Mouse (Mus musculus): Measurements from ENCODE around the gene Trp53.

The Trp53 gene

DNA sequence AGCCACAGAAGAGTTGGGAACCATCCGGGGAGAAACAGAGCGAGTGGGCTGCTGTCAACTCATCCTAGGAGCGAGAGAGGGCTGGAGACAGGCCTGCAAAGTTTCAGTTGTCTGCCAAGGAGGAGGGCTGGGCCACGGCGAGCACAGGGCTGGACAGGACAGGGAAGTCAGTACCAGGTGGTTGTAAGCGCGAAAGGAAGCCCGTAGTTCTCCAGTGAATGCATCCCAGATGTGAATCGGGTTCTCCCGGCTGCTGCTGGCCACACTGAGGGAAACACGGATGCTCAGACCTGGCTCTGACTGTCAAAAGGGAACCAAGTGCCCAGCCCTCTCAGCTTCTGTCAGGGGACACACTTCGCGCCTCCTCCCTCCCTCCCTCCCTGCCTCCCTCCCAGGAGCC lies 16.8 kb upstream of the Trp53 start:
- DNase-seq = no peak

GRCm38 (mm10) chr11:69564391-69564790 lies 15.8 kb upstream of the Trp53 start:
- DNase-seq = no peak

GRCm38 (mm10) chr11:69565131-69565530 lies 15.0 kb upstream of the Trp53 start:
- no peak for DNase-seq

GRCm38 (mm10) chr11:69575220-69575619 lies 4.9 kb upstream of the Trp53 start:
- peak; percentile 34 for DNase-seq

GRCm38 (mm10) chr11:69576307-69576706 lies 3.9 kb upstream of the Trp53 start:
- DNase-seq = no peak

DNA sequence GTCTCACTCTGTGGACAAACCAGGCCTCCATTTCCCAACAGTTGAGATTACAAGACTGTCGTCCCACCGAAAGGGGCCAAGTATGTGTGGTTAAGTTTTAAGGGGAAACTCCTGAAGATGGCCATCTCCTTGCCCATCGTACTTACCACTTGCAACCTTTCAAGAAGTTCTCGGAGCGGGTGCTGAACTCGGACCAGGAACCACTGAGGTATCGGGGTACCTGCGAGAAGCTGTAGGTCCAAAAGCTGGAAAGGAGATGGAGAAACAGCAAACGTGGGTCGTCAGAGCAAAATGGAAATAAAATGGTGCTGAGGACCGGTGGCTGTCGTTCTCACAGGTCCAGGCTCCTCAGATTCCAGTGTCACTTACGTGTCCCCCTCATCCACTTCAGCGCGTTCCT lies 1.9 kb upstream of the Trp53 start:
- no peak for DNase-seq

DNA sequence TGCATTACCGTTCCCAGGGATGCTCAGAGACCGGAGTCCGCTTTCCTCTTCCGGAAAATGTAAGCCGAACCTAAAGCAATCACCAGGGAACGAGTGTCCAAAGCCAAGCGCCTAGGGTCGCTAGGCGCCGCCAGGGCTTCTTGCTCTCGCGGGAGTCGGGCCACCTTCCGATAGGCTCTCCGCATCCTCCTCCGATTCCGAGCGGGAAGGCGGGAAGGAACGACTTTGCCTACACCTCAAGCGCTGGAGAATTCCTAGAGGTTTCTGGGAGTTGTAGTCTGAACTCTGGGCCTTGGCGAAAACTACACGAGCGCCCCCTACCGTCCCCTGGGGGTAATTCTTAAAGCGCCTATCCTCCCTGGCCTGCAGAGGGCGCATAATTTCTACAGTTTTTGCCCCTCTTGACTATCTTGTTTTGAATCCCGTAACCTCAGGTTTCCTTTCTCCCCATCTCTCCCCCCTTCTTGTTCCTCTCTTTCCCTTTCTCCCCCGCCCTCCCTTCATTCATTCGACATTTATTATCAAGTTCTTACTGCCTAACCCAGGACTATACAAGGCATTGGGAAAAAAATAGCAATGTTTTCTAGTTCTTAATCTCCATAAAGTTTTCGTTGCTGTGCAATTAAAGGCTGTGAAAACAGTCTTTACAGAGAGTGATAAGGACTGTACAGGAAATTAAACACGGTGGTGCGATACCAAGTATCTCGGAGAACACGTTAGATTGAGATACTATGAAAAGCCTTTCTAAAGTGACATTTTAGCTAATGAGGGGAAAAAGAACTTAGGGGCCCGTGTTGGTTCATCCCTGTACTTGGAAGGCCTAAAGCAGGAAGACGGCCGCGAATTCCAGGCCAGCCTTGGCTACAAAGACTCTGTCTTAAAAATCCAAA lies 786 bp upstream of the Trp53 start:
- peak; percentile 98 for DNase-seq

DNA sequence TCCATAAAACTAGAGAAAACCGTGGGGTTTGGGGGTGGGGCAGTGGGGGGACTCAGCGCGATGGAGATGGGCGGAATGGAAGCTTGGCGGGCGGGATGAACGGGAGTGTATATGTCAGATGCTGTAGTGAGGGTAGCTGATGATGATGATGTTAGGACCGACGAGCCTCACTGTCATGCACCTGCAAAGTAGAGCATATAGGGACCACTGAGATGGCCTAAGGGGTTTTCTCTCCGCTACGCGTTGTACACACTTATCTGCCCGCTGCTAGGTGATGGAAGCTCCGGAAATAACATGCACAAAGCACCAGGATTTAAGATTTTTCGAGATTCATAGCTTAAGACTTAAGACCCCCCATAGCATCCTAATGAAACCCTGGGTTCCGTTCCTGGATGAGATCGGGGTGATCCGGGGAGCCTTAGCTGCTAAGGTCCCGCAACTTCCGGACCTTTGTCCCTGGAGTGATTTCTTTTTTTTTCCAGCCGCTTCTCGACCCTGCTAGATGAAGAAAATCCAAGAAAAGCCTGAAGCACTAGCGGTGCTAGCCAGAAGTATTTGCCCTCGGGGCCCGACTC lies 500 bp downstream of the Trp53 start:
- no peak for DNase-seq

DNA sequence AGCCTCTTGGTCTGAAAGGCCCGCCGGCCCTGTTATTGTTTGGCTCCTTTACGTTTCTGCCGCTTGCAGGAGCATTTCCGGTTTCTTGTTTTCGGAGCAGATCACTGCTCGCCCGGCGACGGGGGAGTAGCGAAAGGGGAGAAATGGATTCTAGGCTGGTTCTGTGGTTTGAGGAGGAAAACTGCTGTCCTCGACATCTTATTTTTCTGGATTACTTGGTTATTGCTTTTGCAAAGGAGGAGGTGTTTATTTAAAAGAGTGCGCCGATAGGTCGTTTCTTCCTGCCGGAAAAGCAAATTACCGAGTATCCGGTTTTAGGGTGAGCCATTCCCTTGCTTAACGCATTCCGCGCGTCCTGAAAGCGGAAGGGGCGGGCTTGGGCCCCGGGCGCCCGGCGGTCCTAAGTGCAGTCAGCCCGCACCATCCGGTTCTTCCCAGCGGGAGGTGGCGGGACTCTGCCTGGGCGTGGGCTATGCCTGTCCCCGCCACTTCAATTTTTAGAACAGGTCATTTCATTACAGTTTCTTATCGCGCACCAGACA lies 1.1 kb downstream of the Trp53 start:
- DNase-seq = peak; percentile 90

GRCm38 (mm10) chr11:69581814-69582213 lies 1.7 kb downstream of the Trp53 start:
- DNase-seq = no peak

DNA sequence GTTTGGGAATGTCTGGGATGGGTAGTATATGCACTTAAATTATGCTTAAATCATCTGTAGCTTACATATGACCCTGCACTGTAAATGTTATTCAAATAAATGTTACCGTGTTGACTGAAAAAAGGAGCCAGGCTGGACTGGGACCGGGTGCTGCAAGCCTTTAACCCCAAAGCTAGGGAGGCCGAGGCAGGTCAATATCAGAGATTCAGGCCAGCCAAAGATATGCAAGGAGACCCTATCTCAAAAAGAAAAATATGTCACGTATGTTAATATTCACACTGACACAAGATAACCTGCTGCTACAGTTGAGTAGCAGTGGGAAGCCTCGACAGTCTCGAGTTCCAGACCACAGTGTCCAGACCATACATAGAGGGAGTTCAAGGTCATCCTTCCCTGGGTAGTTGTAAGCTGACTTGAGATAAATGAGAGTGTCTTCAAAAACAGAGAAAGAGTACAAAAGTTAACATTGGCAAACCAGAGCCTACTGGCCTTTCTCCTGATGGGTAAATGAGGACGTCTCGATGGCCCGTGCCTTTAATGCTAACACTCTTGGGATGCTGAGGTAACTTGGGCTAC lies 2.2 kb downstream of the Trp53 start:
- DNase-seq = no peak

DNA sequence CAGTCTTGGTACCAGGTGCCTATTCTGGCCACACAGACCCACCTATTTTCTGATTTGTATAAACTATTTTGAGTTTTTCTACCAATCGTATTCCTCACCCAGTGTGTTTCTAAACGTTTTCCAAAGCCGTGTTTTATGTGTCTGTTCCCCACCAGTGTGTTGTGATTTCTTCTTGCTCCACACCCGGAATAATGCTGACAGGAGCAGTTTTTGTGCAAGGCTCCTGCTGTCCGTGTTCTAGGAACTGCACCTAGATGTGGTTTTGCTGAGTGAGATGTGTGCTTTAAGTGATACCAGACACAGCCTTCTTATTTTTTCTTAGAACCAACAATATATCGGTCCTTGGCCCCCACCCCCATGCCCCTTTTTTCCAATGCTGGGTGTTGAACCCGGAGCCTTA lies 3.8 kb downstream of the Trp53 start:
- no peak for DNase-seq

DNA sequence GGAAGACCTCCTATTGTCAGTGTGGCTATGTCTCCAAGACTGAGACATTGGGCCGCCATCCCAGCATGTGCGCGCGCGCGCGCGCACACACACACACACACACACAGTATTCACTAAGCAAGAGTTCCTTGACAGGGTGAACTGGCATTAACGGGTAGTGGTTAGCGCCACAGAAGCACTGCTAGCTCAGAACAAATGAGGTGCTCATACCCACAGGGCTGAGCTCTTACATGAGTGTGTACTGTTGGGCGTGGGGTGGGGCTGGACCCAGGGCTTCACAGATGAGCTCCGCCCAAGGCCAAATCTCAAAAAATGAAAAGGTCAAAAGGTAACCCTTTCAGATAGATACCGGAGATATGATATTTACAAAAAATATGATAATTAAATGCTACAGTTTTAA lies 4.8 kb downstream of the Trp53 start:
- DNase-seq = no peak

- DNase-seq = no peak
Measured at GRCm38 (mm10) chr11:69585718-69586325, 5.7 kb downstream of the Trp53 start.

DNA sequence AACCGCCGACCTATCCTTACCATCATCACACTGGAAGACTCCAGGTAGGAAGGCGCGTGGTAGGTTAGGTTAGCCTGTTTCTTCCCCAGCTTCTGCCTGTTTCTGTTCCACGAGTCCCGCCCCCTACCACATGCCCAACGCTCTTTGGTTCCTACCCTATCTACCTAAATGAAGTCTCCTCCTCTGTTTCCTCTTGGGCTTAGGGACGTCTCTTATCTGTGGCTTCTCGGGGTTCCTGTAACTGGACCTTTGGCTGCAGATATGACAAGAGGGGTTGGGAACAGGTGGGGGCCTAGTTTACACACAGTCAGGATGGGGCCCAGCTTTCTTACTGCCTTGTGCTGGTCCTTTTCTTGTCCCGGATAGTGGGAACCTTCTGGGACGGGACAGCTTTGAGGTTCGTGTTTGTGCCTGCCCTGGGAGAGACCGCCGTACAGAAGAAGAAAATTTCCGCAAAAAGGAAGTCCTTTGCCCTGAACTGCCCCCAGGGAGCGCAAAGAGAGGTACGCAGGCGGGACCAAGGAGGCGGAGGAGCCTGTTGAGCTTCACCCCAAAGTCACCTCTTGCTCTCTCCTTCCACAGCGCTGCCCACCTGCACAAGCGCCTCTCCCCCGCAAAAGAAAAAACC lies 9.2 kb downstream of the Trp53 start:
- DNase-seq = no peak

DNA sequence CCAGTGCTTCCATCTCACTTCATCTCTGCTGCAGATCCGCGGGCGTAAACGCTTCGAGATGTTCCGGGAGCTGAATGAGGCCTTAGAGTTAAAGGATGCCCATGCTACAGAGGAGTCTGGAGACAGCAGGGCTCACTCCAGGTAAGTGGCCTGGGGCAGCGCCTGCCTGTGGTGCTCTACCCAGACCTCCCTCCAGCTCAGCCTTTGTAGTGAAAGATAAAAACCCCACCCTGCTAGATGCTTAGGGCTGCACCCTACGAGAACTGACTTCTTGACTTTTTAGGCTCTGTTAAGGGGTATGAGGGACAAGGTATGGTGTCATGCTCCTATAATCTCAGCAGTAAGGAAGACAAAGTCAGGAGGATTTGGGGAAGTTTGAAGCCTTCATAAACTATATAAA lies 10.5 kb downstream of the Trp53 start:
- no peak for DNase-seq

DNA sequence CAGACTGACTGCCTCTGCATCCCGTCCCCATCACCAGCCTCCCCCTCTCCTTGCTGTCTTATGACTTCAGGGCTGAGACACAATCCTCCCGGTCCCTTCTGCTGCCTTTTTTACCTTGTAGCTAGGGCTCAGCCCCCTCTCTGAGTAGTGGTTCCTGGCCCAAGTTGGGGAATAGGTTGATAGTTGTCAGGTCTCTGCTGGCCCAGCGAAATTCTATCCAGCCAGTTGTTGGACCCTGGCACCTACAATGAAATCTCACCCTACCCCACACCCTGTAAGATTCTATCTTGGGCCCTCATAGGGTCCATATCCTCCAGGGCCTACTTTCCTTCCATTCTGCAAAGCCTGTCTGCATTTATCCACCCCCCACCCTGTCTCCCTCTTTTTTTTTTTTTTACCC lies 11.3 kb downstream of the Trp53 start:
- DNase-seq = no peak

DNA sequence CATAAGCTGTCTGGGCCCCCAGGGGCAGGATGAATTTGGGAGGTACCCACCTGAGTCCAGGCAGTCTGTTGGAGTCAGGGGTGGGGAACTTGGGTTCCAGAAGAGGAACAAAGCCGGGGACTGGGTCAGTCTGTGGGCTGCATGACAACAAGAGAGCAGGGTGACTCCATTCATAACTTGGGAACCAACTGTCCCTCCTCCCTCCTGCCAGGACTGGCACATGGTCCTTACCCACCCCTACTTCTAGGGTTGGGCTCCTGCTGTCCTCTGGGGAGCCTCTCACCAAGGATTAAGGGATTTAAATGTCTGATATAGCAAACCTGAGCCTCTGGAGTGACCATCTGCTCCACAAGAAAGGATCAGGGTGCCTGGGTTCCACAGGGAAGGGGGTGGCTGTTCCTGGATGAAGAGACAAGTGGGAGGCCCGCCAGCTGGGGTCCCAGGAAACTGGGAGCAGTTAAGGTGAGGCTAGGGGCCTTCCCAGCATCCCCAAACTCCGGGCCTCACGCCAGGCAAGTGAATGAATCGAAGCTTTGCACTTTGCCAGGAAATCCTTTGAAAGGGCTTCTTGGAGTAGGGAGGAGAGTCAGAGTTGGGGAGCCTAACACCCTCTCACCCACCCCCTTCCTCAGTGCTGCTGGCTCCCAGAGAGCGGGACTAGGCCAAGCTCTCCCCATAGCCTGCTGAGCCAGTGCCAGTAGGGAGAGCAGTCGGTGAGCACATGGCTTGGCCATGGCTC lies 11.9 kb downstream of the Trp53 start:
- no peak for DNase-seq

GRCm38 (mm10) chr11:69592799-69593198 lies 12.6 kb downstream of the Trp53 start:
- DNase-seq = no peak

DNA sequence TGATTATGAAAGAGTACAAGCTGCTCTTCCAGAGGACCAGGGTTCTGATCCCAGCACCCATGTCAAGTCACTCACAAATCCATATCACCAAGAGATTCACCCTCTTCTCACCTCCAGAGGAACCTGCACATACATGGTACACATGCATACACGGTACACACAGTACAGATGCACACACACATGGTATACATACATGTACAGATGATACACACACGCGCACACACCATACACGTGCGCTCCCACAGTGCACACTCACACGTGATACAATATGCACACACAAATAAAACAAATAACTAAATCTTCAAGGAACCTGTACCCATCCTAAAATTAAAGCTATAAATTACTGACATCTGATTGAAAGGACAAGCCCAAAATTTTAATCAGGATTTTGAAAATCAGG lies 14.7 kb downstream of the Trp53 start:
- no peak for DNase-seq

GRCm38 (mm10) chr11:69599436-69599835 lies 19.3 kb downstream of the Trp53 start:
- DNase-seq = no peak

- no peak for DNase-seq
Measured at GRCm38 (mm10) chr11:69600098-69600497, 19.9 kb downstream of the Trp53 start.
